Mouse (Mus musculus) heart, embryonic 14.5 days (tissue): ENCODE data around the gene Wdr92. TPM values are rescaled to one million over a fixed set of nuclear protein-coding genes. Genes with fewer than 3 reads are reported as not detected.

ENCODE experiments used
- ATAC-seq: fragments of 200-750 bp; cut with Nextera tagmentation; 2 replicates; pipeline ENCODE4 v1.8.0; 2017; ENCODE audit warnings: low read depth, moderate TSS enrichment; ENCODE audit not compliant: insufficient number of reproducible peaks, insufficient read depth, low FRiP score
- H3K27ac ChIP-seq, 2 experiments: fragments of 200-500 bp in 1 of 2; fragments of 300-500 bp in 1 of 2; sonication (generic) in 1 of 2; replicated peaks in 1 of 2; 2 replicates each; pipeline ENCODE4 v1.5.1; 2012 to 2014; ENCODE audit warnings: low read depth in 2 of 2, low read length in 2 of 2, control low read depth in 1 of 2, mild to moderate bottlenecking in 1 of 2, mixed read lengths in 1 of 2; ENCODE audit not compliant: control insufficient read depth in 1 of 2, insufficient read depth in 1 of 2
- H3K27me3 ChIP-seq: fragments of 300-500 bp; sonication (generic); 2 replicates; pipeline ENCODE4 v1.6.1; 2014; ENCODE audit warnings: mild to moderate bottlenecking, low read length, control low read depth; ENCODE audit not compliant: control insufficient read depth, insufficient read depth
- H3K36me3 ChIP-seq: fragments of 300-500 bp; sonication (generic); 2 replicates; pipeline ENCODE4 v1.6.1; 2014; ENCODE audit warnings: mild to moderate bottlenecking, control low read depth, low read length, mixed read lengths; ENCODE audit not compliant: control insufficient read depth, insufficient read depth
- H3K4me1 ChIP-seq, 2 experiments: fragments of 200-500 bp in 1 of 2; fragments of 300-500 bp in 1 of 2; sonication (generic) in 1 of 2; 2 replicates each; pipeline ENCODE4 v1.6.1; 2012 to 2014; ENCODE audit warnings: low read length in 2 of 2, control low read depth in 1 of 2, mixed read lengths in 1 of 2; ENCODE audit not compliant: control insufficient read depth in 2 of 2, insufficient read depth in 2 of 2
- H3K4me2 ChIP-seq: fragments of 300-500 bp; sonication (generic); 2 replicates; pipeline ENCODE4 v1.6.1; 2014; ENCODE audit warnings: mild to moderate bottlenecking, low read length
- H3K4me3 ChIP-seq, 2 experiments: fragments of 200-500 bp in 1 of 2; fragments of 300-500 bp in 1 of 2; sonication (generic) in 1 of 2; 2 replicates each; pipeline ENCODE4 v1.5.1; 2012 to 2014; ENCODE audit warnings: low read length in 2 of 2, mild to moderate bottlenecking in 2 of 2, control low read depth in 1 of 2, low read depth in 1 of 2, moderate library complexity in 1 of 2; ENCODE audit not compliant: control insufficient read depth in 1 of 2, insufficient read depth in 1 of 2
- H3K9ac ChIP-seq: fragments of 300-500 bp; sonication (generic); 2 replicates; pipeline ENCODE4 v1.6.1; 2014; ENCODE audit warnings: mild to moderate bottlenecking, low read length
- H3K9me3 ChIP-seq: fragments of 300-500 bp; sonication (generic); 2 replicates; pipeline ENCODE4 v1.6.1; 2016; ENCODE audit warnings: low read length, control low read depth; ENCODE audit not compliant: control insufficient read depth
- WGBS: fragments of 180-500 bp; shearing (Covaris S2); extraction: QIAGEN DNeasy Blood & Tissue Kit; methylation state at CpG from one replicate; pipeline ENCODE4 v1.1.7; 2014; 5-methylcytosine and 5-hydroxymethylcytosine counted together
- polyA plus RNA-seq: library from polyadenylated mRNA; unstranded; fragments of >200 nt; fragmentation: Nextera tagmentation; extraction: Ambion mirVana; gene quantifications from 2 replicates; pipeline ENCODE4 v1.2.1, GENCODE M21; 2014

The Wdr92 gene
- polyA plus RNA-seq, 1 experiment from 2014 or later: 18.0 TPM

DNA sequence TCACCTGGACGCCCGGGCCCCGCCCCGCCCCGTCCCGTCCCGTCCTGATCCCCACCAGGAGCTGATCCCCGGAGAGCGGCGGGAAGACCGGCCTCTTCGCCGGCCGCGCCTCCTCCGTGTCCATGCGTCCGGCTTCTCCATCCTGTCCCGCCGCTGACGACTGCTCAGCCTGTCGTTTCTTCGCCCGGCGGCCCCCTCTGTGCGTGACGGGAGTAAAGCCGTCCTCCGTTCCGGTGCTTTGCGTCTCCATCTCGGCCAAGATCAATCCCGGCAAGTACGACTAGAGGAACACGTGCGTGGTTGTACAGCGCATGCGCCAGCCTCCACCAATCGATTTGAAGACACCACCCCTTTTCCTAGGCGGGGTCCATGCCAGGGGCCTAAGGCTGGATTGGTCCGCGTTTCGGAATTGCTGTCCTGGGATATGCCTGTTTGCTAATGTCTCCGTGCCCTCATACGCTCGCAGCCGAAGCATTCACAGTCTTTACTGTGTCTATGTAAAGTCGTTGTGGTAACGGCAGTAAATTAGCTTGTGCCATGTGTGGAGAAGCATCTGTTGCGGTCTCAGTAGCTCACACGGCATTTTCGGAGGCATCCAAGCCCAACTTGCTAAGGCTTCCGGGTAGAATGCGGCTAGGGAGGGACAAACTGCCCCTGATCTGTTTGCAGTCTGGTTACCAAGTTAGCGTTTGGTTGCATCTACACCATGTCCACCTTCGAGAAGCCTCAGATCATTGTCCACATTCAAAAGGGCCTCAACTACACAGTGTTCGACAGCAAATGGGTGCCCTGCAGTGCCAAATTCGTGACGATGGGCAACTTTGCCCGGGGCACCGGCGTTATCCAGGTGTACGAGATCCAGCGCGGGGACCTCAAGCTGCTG is 29.6 kb downstream of the Wdr92 start, which contains the start of gene Pno1:
Gene Pno1 (minus strand): TSS at position 311 of the 883 bp plus-strand sequence.
- WGBS: 1% methylated on average over 64 of the region's 65 CpGs
- H3K4me3 ChIP-seq: peak within 1 kb of the TSS; percentile 85 to 94
- no peaks in the 10 kb centered on the region for H3K27me3 ChIP-seq
- H3K9ac ChIP-seq: peak within 1 kb of the TSS; percentile 89
- peaks cover 31% of the 10 kb centered on the region for H3K36me3 ChIP-seq
- peak within 1 kb of the TSS; percentile 84 for H3K4me2 ChIP-seq
- H3K27ac ChIP-seq: peak within 1 kb of the TSS; percentile 71 to 87
- ATAC-seq: peak; percentile 98
- H3K4me1 ChIP-seq: peaks cover 0 to 19% of the 10 kb centered on the region in 2 experiments; a peak in 3 of 4 replicates
- no peaks in the 10 kb centered on the region for H3K9me3 ChIP-seq

DNA sequence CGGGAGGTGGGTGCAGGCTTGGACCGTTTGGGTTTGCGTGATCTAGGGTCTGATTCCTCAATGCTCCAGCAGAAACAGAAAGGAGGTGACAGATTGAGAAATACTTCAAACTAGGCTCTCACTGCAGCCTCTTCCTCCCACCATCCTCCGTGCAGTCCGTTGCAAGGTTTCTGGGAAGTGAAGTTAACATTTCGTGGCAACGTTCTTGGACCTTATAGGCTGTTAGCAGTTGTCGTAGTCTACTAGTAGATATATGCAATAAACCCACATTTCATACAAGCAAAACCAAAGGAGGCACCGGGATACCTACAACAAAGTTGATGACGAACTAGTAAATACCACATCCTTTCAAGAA is 30.2 kb downstream of the Wdr92 start:
- Histone ChIP-seq H3K4me1 (peaks cover 0 to 19% of the 10 kb centered on the region in 2 experiments; a peak in 3 of 4 replicates), H3K4me3 (peak overlapping the region; percentile 85 to 94), H3K9ac (peak overlapping the region; percentile 89), H3K9me3 (no peaks in the 10 kb centered on the region), H3K4me2 (peak overlapping the region; percentile 84), H3K27ac (peak overlapping the region; percentile 67 to 71), H3K27me3 (no peaks in the 10 kb centered on the region), H3K36me3 (peaks cover 25% of the 10 kb centered on the region)
- WGBS: 2% methylated on average over 10 of the region's 10 CpGs
- no peak for ATAC-seq

DNA sequence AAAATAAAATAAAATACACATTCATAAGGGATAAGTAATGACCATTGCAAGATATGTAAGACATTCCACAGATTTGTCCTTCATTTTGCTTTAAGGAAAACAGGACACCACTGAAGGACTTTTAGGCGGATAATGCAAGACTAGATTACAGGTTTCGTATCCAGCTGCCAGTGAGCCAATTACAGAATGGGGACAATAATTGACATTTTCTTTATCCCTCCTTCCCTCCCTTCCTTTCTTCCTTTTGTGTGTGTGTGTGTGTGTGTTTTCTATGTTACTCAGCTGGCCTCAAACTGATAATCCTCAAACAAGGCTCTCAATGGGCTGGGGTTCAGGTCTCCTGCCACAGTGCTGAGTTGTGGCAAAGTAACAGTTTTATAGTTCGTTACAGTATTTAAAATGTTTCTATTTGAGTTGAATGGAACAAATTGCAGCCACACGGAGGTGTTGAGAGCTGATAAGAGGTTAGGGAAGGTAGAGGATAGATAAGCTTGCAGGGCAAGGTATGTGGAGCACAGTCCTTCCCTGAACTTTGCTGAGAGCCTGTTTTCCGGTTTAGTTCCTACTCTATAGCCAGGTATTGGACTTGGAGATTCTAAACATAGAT is 31.1 kb downstream of the Wdr92 start:
- peaks cover 17% of the 10 kb centered on the region for H3K36me3 ChIP-seq
- WGBS: 34% methylated on average over 5 of the region's 5 CpGs
- peaks cover 0 to 19% of the 10 kb centered on the region in 2 experiments; a peak in 3 of 4 replicates for H3K4me1 ChIP-seq
- H3K9me3 ChIP-seq: no peaks in the 10 kb centered on the region
- H3K4me3 ChIP-seq: peak overlapping the region in 1 of 2 experiments; percentile 94; a peak in 1 of 4 replicates
- no peak for ATAC-seq
- no peaks in the 10 kb centered on the region for H3K27me3 ChIP-seq
- peak overlapping the region; percentile 84 for H3K4me2 ChIP-seq
- H3K27ac ChIP-seq: no peak overlapping the region
- H3K9ac ChIP-seq: peak overlapping the region; percentile 89; the same call in 1 of the 2 replicates

DNA sequence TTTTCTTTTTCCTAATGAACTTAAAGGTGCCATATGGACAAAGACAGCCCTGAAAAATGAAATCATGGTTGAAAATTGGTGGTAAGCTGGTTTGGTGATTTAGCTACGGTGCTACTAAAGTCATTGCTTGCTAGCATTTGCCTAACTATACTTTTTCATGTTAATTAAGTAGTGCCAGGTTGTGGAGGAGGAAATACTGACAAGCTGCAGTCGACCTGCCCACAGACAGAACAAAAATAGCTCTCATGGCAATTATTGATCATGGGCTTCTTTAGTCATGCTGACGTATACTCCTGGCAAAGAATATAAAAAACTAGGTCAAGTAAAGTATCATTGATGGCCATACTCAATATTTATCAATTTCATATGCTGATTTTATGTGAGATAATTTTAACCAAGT is 33.6 kb downstream of the Wdr92 start:
- H3K27ac ChIP-seq: no peak overlapping the region
- 82% methylated on average over 3 of the region's 3 CpGs for WGBS
- ATAC-seq: no peak

DNA sequence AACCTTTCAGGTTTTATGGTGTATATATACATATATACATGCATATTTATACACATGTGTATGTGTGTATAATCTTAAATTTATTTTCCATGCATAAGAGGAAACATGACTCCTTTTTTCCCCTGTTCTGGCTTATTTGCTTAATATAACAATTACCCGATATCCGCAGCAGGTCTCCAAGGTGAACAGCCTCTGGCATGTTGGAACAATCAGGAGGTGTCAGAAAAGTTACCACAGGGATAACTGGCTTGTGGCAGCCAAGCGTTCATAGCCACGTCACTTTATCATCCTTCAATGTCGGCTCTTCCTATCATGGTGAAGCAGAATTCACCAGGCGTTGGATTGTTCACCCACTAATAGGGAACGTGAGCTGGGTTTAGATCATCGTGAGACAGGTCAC is 39.2 kb downstream of the Wdr92 start:
- Histone ChIP-seq H3K4me1 (no peaks in the 10 kb centered on the region), H3K4me2 (no peak overlapping the region), H3K4me3 (no peak overlapping the region), H3K36me3 (peaks cover 28% of the 10 kb centered on the region), H3K27me3 (no peaks in the 10 kb centered on the region), H3K27ac (no peak overlapping the region), H3K9ac (no peak overlapping the region), H3K9me3 (no peaks in the 10 kb centered on the region)
- 88% methylated on average over 8 of the region's 8 CpGs for WGBS
- ATAC-seq: no peak

More for the DNA sequence above, 33.6 kb downstream of the Wdr92 start:
- Histone ChIP-seq H3K4me2 (no peak overlapping the region), H3K9me3 (no peaks in the 10 kb centered on the region), H3K4me3 (no peak overlapping the region), H3K9ac (no peak overlapping the region), H3K27me3 (no peaks in the 10 kb centered on the region), H3K36me3 (peaks cover 2% of the 10 kb centered on the region; the same call in 1 of the 2 replicates), H3K4me1 (peaks cover 0 to 16% of the 10 kb centered on the region in 2 experiments; a peak in 3 of 4 replicates)

DNA sequence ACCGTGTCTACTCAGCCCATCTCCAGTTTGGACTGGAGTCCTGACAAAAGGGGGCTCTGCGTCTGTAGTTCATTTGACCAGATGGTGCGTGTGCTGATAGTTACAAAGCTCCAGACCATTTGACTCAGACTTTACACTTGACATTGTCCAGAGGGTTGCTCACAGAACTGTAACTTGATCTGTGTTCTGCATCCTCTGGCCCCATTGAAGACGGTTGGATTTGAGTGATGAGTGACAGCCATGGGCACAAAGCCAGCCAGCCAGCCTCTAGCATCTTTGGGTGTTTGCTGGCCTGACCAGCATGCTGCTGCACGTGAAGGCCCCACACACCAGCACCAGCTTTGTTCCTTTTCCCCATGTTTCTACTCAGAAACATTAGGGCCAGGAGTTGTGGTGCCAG is 50.9 kb downstream of the Wdr92 start:
- no peaks in the 10 kb centered on the region for H3K27me3 ChIP-seq
- peaks cover 8 to 31% of the 10 kb centered on the region in 2 experiments for H3K4me1 ChIP-seq
- H3K27ac ChIP-seq: peak overlapping the region; percentile 34 to 62
- peak overlapping the region; percentile 49 for H3K4me2 ChIP-seq
- H3K36me3 ChIP-seq: peaks cover 27% of the 10 kb centered on the region
- peak overlapping the region; percentile 41; the same call in 1 of the 2 replicates for H3K9ac ChIP-seq
- H3K4me3 ChIP-seq: peak overlapping the region; percentile 3 to 11; a peak in 1 of 4 replicates
- ATAC-seq: peak; percentile 89
- 19% methylated on average over 5 of the region's 5 CpGs for WGBS
- no peaks in the 10 kb centered on the region for H3K9me3 ChIP-seq

DNA sequence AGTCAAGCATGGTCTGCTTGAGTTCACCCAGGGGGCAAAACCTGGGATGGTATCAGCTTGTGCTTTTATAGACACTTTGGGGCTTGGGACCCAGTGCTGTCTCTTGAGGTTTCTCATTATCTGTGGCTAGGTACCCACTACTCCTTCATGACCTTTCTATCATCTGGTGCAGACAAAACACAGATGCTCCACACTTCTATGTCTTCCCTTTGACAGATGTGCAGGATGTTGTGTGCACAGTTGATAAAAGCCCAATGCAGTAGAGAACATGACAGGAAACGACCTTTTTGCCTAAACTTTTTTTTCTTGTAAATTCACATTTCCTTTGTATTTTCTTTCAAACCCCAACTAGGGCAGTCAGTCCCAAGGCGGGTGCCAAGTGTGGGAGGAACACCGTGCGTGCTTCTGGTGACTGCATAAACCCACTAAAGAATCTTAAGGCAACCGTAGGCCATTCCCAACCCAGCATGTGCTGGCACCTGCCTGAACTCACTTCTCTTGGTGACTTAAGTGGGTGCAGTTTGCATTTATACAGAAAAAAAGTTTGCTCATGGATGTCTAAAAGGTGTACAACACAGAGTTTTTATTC is 54.6 kb downstream of the Wdr92 start:
- Histone ChIP-seq H3K27me3 (no peaks in the 10 kb centered on the region), H3K4me1 (peaks cover 6 to 19% of the 10 kb centered on the region in 2 experiments), H3K4me2 (no peak overlapping the region), H3K4me3 (no peak overlapping the region), H3K27ac (no peak overlapping the region), H3K9ac (no peak overlapping the region), H3K36me3 (peaks cover 5% of the 10 kb centered on the region), H3K9me3 (no peaks in the 10 kb centered on the region)
- no peak for ATAC-seq
- WGBS: 70% methylated on average over 5 of the region's 5 CpGs
